Mouse (Mus musculus): ENCODE measurements around the gene Cenpb. TPM values are rescaled to one million over a fixed set of nuclear protein-coding genes. Genes with fewer than 3 reads are reported as not detected.

Cenpb gene
- total and polyA plus RNA-seq, 2 experiments, result 27.5 to 35.2 TPM

GRCm38 (mm10) chr2:131175286-131175944, 4.5 kb downstream of the Cenpb start:
- Histone ChIP-seq H3K4me1 (ENCODE audit: control insufficient read depth, insufficient read depth, low read length) (peaks cover 24% of the 10 kb centered on the region), H3K36me3 (ENCODE audit: control insufficient read depth, insufficient read depth, low read length) (no peaks in the 10 kb centered on the region), H3K9ac (ENCODE audit: low read depth, low read length) (no peak overlapping the region), H3K27me3 (ENCODE audit: control insufficient read depth, insufficient read depth, low read length) (no peaks in the 10 kb centered on the region), H3K79me2 (ENCODE audit: control insufficient read depth, insufficient read depth, low read length) (peaks cover 18% of the 10 kb centered on the region), H3K27ac (replicated peaks; ENCODE audit: insufficient read depth, low read depth, low read length) (peak overlapping the region; percentile 80; the same call in 1 of the 2 replicates), H3K4me3 (ENCODE audit: insufficient read depth, low read depth, low read length) (no peak overlapping the region)
- WGBS, result 74% methylated on average over 3 of the region's 3 CpGs
- no peak for TF ChIP-seq POLR2A (IDR thresholded peaks at IDR 0.05; ENCODE audit: extremely low read depth, insufficient read depth, low read length)
- TF ChIP-seq CTCF (IDR thresholded peaks at IDR 0.05; ENCODE audit: low read depth, low read length), result no peak
- DNase-seq (ENCODE audit: extremely low read depth, low read depth, low spot score), result no peak

- H3K36me3 ChIP-seq (ENCODE audit: control insufficient read depth, insufficient read depth, low read length), result no peaks in the 10 kb centered on the region
- TF ChIP-seq CTCF (IDR thresholded peaks at IDR 0.05; ENCODE audit: low read depth, low read length) (no peak), POLR2A (IDR thresholded peaks at IDR 0.05; ENCODE audit: extremely low read depth, insufficient read depth, low read length) (no peak)
- peaks cover 18% of the 10 kb centered on the region for H3K79me2 ChIP-seq (ENCODE audit: control insufficient read depth, insufficient read depth, low read length)
- peaks cover 24% of the 10 kb centered on the region for H3K4me1 ChIP-seq (ENCODE audit: control insufficient read depth, insufficient read depth, low read length)
- WGBS, result 5% methylated on average over 11 of the region's 11 CpGs
- peak overlapping the region; percentile 69 for H3K4me3 ChIP-seq (ENCODE audit: insufficient read depth, low read depth, low read length)
- no peak overlapping the region for H3K27ac ChIP-seq (replicated peaks; ENCODE audit: insufficient read depth, low read depth, low read length)
- no peaks in the 10 kb centered on the region for H3K27me3 ChIP-seq (ENCODE audit: control insufficient read depth, insufficient read depth, low read length)
- peak overlapping the region; percentile 63 for H3K9ac ChIP-seq (ENCODE audit: low read depth, low read length)
- peak; percentile 82 for DNase-seq (ENCODE audit: extremely low read depth, low read depth, low spot score)
Observed at GRCm38 (mm10) chr2:131174700-131175099, 5.2 kb downstream of the Cenpb start.

GRCm38 (mm10) chr2:131172322-131172721, 7.5 kb downstream of the Cenpb start:
- no peaks in the 10 kb centered on the region for H3K27me3 ChIP-seq (ENCODE audit: control insufficient read depth, insufficient read depth, low read length)
- H3K9ac ChIP-seq (ENCODE audit: low read depth, low read length), result no peak overlapping the region
- no peak for DNase-seq (ENCODE audit: extremely low read depth, low read depth, low spot score)
- no peak for TF ChIP-seq POLR2A (IDR thresholded peaks at IDR 0.05; ENCODE audit: extremely low read depth, insufficient read depth, low read length)
- TF ChIP-seq CTCF (IDR thresholded peaks at IDR 0.05; ENCODE audit: low read depth, low read length), result no peak
- WGBS, result 67% methylated on average over 9 of the region's 9 CpGs
- no peaks in the 10 kb centered on the region for H3K36me3 ChIP-seq (ENCODE audit: control insufficient read depth, insufficient read depth, low read length)
- H3K4me3 ChIP-seq (ENCODE audit: insufficient read depth, low read depth, low read length), result no peak overlapping the region
- H3K79me2 ChIP-seq (ENCODE audit: control insufficient read depth, insufficient read depth, low read length), result no peaks in the 10 kb centered on the region
- no peak overlapping the region for H3K27ac ChIP-seq (replicated peaks; ENCODE audit: insufficient read depth, low read depth, low read length)
- H3K4me1 ChIP-seq (ENCODE audit: control insufficient read depth, insufficient read depth, low read length), result peaks cover 10% of the 10 kb centered on the region

GRCm38 (mm10) chr2:131171401-131172104, 8.3 kb downstream of the Cenpb start:
- Histone ChIP-seq H3K9ac (ENCODE audit: low read depth, low read length) (no peak overlapping the region), H3K79me2 (ENCODE audit: control insufficient read depth, insufficient read depth, low read length) (no peaks in the 10 kb centered on the region), H3K27me3 (ENCODE audit: control insufficient read depth, insufficient read depth, low read length) (no peaks in the 10 kb centered on the region), H3K4me3 (ENCODE audit: insufficient read depth, low read depth, low read length) (peak overlapping the region; percentile 1; the same call in 1 of the 2 replicates), H3K27ac (replicated peaks; ENCODE audit: insufficient read depth, low read depth, low read length) (no peak overlapping the region), H3K36me3 (ENCODE audit: control insufficient read depth, insufficient read depth, low read length) (no peaks in the 10 kb centered on the region), H3K4me1 (ENCODE audit: control insufficient read depth, insufficient read depth, low read length) (peaks cover 6% of the 10 kb centered on the region)
- no peak for DNase-seq (ENCODE audit: extremely low read depth, low read depth, low spot score)
- no peak; the same call in 1 of the 2 replicates for TF ChIP-seq CTCF (IDR thresholded peaks at IDR 0.05; ENCODE audit: low read depth, low read length)
- WGBS, result 21% methylated on average over 43 of the region's 43 CpGs

- Histone ChIP-seq H3K27me3 (ENCODE audit: control insufficient read depth, insufficient read depth, low read length) (no peaks in the 10 kb centered on the region), H3K4me3 (ENCODE audit: insufficient read depth, low read depth, low read length) (no peak overlapping the region), H3K36me3 (ENCODE audit: control insufficient read depth, insufficient read depth, low read length) (no peaks in the 10 kb centered on the region), H3K4me1 (ENCODE audit: control insufficient read depth, insufficient read depth, low read length) (peaks cover 3% of the 10 kb centered on the region; the same call in 1 of the 2 replicates), H3K9ac (ENCODE audit: low read depth, low read length) (no peak overlapping the region), H3K79me2 (ENCODE audit: control insufficient read depth, insufficient read depth, low read length) (no peaks in the 10 kb centered on the region), H3K27ac (replicated peaks; ENCODE audit: insufficient read depth, low read depth, low read length) (no peak overlapping the region)
- no peak for DNase-seq (ENCODE audit: extremely low read depth, low read depth, low spot score)
- WGBS, result 46% methylated on average over 9 of the region's 9 CpGs
- TF ChIP-seq POLR2A (IDR thresholded peaks at IDR 0.05; ENCODE audit: extremely low read depth, insufficient read depth, low read length), result no peak
- no peak for TF ChIP-seq CTCF (IDR thresholded peaks at IDR 0.05; ENCODE audit: low read depth, low read length)
Observed at GRCm38 (mm10) chr2:131170936-131171335, 8.9 kb downstream of the Cenpb start.

- no peak overlapping the region for H3K27ac ChIP-seq (replicated peaks; ENCODE audit: insufficient read depth, low read depth, low read length)
- no peak overlapping the region for H3K4me3 ChIP-seq (ENCODE audit: insufficient read depth, low read depth, low read length)
- H3K4me1 ChIP-seq (ENCODE audit: control insufficient read depth, insufficient read depth, low read length), result peaks cover 2% of the 10 kb centered on the region; the same call in 1 of the 2 replicates
- no peaks in the 10 kb centered on the region for H3K79me2 ChIP-seq (ENCODE audit: control insufficient read depth, insufficient read depth, low read length)
- WGBS, result 77% methylated on average over 1 of the region's 1 CpGs
- no peak for DNase-seq (ENCODE audit: extremely low read depth, low read depth, low spot score)
- H3K36me3 ChIP-seq (ENCODE audit: control insufficient read depth, insufficient read depth, low read length), result no peaks in the 10 kb centered on the region
- TF ChIP-seq CTCF (IDR thresholded peaks at IDR 0.05; ENCODE audit: low read depth, low read length) (no peak), POLR2A (IDR thresholded peaks at IDR 0.05; ENCODE audit: extremely low read depth, insufficient read depth, low read length) (no peak)
- H3K27me3 ChIP-seq (ENCODE audit: control insufficient read depth, insufficient read depth, low read length), result no peaks in the 10 kb centered on the region
- H3K9ac ChIP-seq (ENCODE audit: low read depth, low read length), result no peak overlapping the region
Observed at GRCm38 (mm10) chr2:131168914-131169313, 11.0 kb downstream of the Cenpb start.
